Mouse (Mus musculus): ENCODE results near the gene Olfr1412. TPM values are rescaled to one million over a fixed set of nuclear protein-coding genes. Genes with fewer than 3 reads are reported as not detected.

Olfr1412 gene
- not detected for total RNA-seq (2021)

DNA sequence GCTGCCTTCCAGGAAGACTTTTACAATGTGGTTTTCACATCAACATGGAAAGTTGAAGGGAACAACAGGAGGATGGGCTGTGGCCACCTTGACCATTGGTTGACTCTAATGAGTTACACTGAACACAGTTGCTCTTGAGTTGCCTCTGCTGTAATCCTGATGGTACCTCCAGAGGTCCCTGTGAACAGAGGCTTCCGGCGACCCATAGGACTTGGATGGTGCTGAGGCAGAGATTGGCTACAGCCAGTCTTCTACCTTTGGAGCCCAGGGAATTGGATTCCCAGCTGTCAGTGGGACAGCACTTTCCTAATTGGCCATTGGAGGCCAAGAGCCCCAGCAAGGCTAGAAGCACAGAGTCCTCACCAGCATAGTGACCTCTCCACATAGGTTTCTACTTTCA is at the start of gene Olfr1412:
Olfr1412 (plus strand) TSS at position 301 of the 400 bp plus-strand sequence.
- no peak for DNase-seq
- intact Hi-C loops (cut with DNase I) = no loop called here

- intact Hi-C loops (cut with DNase I) = no loop called here
- no peak for DNase-seq
These were observed 48.6 kb upstream of the Olfr1412 start for GRCm38 (mm10) chr1:92536972-92537371.

DNA sequence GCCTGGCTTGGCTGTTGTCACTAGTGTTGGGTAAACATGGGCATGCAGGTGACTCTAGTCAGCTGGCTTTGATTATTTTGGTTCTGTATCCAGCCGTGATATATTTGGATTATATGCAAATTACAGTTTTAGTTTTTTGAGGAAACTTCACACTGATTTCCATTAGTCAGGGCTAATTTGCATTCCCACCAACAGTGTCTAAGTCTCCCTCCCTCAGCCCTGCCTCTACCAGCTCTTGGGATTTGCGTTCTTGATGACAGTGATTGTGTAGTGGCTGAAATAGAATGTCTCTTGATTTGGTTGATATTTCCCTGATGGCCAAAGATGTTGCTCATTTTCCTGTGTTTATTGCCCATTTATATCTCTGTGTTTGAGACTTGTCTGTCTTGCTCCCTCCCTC is 46.5 kb upstream of the Olfr1412 start:
- no peak for DNase-seq
- intact Hi-C loops (cut with DNase I) = no loop called here

DNA sequence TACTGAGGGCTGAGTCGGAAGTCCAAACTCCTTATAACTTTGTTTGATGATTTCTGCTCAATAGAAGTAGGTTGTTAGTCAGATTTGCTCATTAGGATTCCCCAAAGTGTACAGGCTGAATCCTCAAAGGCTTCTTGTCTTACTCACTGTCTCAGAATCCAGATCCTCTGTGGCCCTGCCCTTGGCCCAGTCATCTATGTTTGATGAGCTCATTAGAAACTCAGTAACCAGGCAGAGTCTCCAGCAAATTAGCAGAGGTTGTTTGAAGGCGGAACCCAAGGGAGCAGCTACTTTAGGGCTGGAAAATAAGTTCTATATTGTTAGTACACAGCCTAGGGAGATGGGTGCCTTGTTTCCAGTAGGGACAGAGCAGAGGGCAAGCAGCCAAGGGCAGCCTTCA is 39.6 kb upstream of the Olfr1412 start:
- intact Hi-C loops (cut with DNase I) = no loop called here
- DNase-seq = no peak

GRCm38 (mm10) chr1:92571022-92571421 is 14.6 kb upstream of the Olfr1412 start, which contains the start of gene Olfr1413:
Gene Olfr1413 (plus strand): TSS chr1:92571322.
- DNase-seq = no peak
- intact Hi-C loops (cut with DNase I) = no loop called here

DNA sequence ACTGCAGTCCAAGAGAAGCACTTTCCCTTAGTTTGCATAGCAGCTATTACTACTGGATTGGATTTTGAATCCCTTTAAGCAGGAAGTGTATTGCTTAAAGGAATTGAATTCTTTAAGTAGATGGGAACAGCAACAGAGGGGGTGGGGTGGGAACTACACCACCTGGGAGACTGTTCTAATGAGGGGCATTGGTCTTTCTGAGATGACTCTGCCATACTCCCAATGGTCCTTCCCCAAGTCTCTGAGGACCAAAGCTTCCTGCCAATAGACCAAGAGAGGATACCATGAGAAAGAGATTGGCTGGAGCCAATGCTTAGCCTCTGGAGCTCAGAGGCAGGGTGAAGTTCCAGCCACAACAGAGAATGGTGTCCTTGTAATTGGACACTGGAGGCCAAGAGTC is 8.5 kb downstream of the Olfr1412 start, which contains the start of gene Olfr1411:
Olfr1411 (plus strand) TSS at position 301 of the 400 bp plus-strand sequence.
- DNase-seq = no peak
- intact Hi-C loops (cut with DNase I) = no loop called here

- intact Hi-C loops (cut with DNase I) = no loop called here
- DNase-seq = no peak
These were observed 10.4 kb downstream of the Olfr1412 start for GRCm38 (mm10) chr1:92596019-92596418.

DNA sequence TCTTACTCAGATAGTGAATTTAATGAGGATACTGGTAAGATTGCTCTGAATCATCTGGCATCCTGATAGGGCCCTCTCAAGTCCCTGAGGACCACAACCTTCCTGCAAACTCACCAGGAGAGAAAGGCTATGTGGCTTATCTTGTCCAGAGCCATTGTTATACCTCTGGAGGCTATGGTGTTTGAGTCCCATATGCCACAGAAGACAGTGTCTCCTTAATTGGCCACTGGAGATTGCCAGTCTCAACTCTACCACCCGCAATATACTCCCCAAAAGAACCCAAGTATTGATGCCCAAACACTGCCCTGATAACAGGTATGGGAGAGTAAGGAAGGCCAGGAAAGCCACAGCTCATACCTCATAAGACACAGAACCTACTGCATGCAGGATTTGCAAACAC is 19.9 kb downstream of the Olfr1412 start, which contains the start of gene Olfr1410:
Olfr1410 (plus strand) TSS at position 301 of the 400 bp plus-strand sequence.
- intact Hi-C loops (cut with DNase I) = no loop called here
- no peak for DNase-seq

GRCm38 (mm10) chr1:92607711-92608110 is 22.1 kb downstream of the Olfr1412 start:
- intact Hi-C loops (cut with DNase I) = no loop called here
- DNase-seq = no peak

GRCm38 (mm10) chr1:92611008-92611407 is 25.4 kb downstream of the Olfr1412 start:
- intact Hi-C loops (cut with DNase I) = loop anchor here (1.0 to 5.0 kb wide), 4 partner anchors 90 to 1089 kb away; no protein-coding TSS in a partner anchor
- peak; percentile 47 for DNase-seq

DNA sequence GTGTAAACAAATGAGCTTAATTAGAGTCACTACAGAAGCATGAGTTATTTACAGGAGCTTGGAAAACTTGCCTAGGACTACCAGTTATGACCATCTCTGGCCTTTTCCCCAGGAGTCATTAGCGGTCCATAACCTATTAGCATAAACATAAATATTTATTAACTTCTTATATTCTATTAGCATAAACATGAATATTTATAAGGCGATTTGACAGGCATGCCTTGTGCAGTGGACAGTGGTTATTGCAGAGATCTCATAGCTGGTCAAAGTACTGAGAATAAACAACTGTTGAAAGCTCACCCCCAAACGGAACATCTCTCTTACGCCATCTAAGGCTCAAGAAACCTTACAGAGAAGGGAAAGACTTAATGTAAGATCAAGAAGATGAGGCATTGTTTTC is 27.6 kb downstream of the Olfr1412 start:
- intact Hi-C loops (cut with DNase I) = loop anchor here (5.0 kb wide), 1 partner anchor 1091 kb away; no protein-coding TSS in a partner anchor

DNA sequence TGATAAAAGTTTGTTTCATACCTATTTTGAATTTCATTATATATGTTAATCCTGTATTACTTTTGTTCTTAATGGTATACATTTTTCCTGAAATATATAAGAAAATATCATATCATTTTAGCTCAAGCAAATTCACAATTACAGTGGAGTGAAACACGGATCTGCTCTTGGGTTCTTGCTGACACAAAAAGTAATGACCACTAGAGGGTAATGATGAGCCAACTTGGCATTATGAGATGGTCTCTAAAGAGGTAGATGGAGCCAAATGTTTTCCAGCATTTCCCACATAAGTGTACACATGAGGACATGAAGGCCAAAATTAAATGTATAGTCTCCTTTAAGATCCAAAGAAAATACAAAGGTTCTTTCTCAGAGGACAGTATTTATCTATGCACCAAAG is 28.9 kb downstream of the Olfr1412 start:
- no peak for DNase-seq
- intact Hi-C loops (cut with DNase I) = loop anchor here (2.0 to 5.0 kb wide), 2 partner anchors 32 to 1092 kb away; no protein-coding TSS in a partner anchor

More for the DNA sequence above, 27.6 kb downstream of the Olfr1412 start:
- no peak for DNase-seq

DNA sequence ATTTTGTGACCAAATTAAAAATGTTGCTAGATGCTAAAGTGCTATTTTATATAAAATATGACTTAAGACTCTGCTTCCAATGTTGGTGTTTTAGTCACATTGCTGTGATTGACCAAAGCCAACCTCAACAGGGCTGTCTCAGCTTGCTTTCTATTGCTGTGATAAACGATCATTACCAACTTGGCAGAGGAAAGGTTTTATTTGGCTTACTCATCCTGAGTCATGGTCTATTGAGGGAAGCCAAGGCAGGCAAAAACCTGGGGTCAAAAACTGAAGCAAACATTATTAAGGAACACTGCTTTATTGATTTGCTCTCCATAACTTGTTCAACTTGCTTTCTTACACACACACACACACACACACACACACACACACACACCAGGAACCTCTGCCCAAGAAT is 30.5 kb downstream of the Olfr1412 start:
- DNase-seq = no peak
- intact Hi-C loops (cut with DNase I) = no loop called here

DNA sequence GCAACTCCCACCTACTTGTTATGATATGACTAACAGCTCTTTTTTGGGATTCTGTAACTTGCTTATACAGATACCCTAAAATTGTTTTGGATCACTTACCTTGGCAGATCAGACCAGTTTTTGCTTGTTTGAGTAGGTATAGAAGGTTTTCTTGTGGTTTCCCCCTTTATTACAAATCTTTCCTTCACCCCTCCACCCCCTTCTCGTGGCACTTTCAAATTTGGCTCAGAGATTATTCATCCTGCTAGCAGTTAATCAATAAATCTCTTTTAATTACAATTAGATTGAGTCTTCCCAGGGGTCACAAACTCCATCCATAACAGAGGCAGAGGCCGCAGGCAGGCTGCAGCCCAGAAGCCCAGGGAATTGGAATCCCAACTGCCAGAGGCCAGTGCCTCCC is 31.9 kb downstream of the Olfr1412 start, which contains the start of gene Olfr12:
Olfr12 (plus strand) TSS at position 301 of the 400 bp plus-strand sequence.
- intact Hi-C loops (cut with DNase I) = no loop called here
- no peak for DNase-seq

- intact Hi-C loops (cut with DNase I) = no loop called here
- no peak for DNase-seq
These were observed 32.8 kb downstream of the Olfr1412 start for GRCm38 (mm10) chr1:92618360-92618759.

DNA sequence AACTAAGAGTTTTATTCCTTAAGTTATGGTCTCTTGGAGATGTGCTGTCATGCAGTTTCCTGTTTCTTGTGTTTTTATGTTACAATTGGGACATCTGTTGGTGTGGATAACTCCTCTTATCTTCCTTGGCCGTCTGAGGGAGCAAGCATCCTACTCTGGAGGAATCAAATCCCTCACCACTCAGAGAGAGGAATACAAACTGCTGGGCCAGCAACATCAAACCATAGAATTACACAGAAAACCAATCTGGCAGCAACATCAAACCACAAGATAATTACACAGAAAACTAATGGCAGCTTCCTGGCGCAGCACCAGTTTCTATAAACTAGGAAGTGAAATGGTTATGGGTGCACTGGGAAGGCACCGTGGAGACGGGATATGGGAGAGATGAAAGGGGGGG is 42.6 kb downstream of the Olfr1412 start:
- no peak for DNase-seq
- intact Hi-C loops (cut with DNase I) = no loop called here

GRCm38 (mm10) chr1:92632196-92632595 is 46.6 kb downstream of the Olfr1412 start:
- DNase-seq = no peak
- intact Hi-C loops (cut with DNase I) = no loop called here

DNA sequence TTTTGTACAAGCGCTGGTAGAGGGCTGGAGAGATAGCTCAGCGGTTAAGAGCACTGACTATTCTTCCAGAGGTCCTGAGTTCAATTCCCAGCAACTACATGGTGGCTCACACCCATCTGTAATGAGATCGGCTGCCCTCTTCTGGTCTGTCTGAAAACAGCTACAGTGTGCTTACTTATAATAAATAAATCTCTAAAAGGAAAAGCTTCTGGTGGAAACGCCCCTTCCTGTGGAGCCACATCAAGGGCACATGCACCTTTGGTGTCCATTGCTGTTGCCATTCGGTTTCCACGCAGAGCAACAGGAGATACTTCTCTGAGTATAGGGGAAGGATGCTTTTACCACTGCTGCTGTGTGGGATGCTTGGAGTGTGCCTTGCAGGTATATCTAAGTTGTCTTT is 47.4 kb downstream of the Olfr1412 start:
- intact Hi-C loops (cut with DNase I) = no loop called here
- DNase-seq = no peak

DNA sequence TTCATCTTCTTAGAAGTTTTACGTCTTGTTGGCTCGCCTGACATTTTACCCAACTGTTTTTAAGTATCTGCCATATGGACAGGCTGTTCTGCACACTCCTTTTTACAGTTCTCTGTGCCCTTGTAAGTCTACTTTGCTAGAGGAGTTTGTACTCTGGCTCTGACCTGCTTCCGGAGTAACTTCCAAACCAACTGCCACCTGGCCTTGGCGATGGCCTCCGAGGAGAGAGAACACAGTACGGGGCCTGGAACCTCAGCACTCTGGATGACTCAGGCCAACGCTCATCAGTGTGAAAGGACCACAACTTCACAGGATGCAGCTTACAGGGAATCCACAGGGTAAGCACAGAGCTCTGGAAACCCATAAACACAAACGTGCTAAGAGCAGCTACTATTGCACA is 48.1 kb downstream of the Olfr1412 start:
- intact Hi-C loops (cut with DNase I) = no loop called here
- DNase-seq = no peak

GRCm38 (mm10) chr1:92634569-92634968 is 49.0 kb downstream of the Olfr1412 start:
- no peak for DNase-seq
- intact Hi-C loops (cut with DNase I) = no loop called here

DNA sequence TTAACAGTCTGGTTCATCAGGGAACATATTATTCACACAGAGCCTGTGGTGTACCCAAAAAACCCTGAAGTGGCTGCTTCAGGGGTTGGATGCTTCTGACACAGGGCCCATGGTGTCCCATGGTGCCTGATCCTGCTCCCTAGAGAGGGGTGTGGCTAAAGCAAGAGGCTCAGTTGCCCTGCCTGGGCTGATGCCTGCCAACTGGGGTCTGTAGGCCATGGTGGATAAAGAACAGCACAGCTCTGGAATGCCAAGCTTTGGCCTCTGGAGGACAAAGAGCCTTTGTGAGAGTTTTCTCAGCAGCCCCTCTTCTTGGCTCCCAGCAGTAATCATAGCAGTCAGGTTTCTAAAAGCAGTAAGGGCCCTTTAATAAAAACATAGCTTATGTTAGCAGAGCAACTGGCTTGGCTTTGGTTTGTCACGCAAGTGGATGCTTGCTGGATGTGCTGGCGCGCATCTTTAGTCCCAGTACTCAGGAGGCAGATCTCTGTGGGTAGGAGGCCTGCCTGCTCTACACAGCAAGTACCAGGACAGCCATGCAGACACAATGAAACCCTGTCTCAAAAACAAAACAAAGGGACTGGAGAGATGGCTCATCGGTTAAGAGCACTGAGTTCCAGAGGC is 49.5 kb downstream of the Olfr1412 start:
- intact Hi-C loops (cut with DNase I) = no loop called here
- DNase-seq = no peak

DNA sequence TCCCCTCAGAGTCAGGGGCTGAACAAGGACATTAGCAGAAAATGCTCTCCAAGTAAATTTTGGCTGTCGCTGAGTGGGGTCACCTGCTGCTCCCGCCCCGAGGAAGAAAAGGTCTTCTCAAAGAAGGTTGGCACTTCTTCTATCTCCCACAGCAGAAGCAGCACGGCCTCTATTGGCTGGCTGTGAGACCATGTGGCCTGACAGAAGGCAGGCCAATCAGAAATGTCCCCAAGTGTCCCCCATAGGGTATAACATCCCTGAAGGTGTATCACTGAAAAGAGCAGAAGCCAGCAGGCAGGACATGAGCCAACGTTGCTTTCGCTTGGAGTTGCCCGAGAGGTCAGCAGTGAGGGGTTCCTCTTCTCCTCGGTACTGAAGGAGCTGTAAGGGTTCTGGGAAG is 50.4 kb downstream of the Olfr1412 start:
- intact Hi-C loops (cut with DNase I) = no loop called here
- no peak for DNase-seq

All from heart, postnatal 36 days (tissue).